Mouse (Mus musculus): ENCODE data around the gene Palm3.
"Not testable (repeated sequence)": the region's sequence is repeated elsewhere in the genome, so short reads cannot be mapped to it uniquely, and the experiment has no call there.

The Palm3 gene

GRCm38 (mm10) chr8:84021096-84021495 lies at the start of gene Palm3:
Gene Palm3, plus strand, starts transcription at chr8:84021471.
- in situ Hi-C loops (cut with MboI; ENCODE audit: low sequenced_read_pairs): no loop called here

DNA sequence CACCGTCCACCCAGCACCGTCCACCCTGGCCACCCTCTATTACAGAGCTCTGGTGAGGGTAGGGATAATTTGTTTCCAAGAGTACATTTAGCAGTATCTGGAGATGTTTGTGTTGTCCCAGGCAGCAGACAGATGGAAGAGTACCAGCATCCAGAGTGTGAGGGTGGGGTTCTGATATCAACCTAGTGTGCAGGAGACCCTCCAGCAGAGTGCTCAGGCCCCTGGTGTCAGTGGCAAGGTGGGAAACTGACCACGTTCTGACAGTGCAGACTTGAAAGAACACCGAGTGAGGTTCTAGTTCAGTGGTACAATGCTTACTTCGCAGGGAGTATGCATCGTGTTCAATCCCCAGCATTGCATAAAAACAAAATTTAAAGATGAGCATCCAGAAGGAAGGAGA lies 49.6 kb upstream of the Palm3 start:
- in situ Hi-C loops (cut with MboI; ENCODE audit: low sequenced_read_pairs): no loop called here

DNA sequence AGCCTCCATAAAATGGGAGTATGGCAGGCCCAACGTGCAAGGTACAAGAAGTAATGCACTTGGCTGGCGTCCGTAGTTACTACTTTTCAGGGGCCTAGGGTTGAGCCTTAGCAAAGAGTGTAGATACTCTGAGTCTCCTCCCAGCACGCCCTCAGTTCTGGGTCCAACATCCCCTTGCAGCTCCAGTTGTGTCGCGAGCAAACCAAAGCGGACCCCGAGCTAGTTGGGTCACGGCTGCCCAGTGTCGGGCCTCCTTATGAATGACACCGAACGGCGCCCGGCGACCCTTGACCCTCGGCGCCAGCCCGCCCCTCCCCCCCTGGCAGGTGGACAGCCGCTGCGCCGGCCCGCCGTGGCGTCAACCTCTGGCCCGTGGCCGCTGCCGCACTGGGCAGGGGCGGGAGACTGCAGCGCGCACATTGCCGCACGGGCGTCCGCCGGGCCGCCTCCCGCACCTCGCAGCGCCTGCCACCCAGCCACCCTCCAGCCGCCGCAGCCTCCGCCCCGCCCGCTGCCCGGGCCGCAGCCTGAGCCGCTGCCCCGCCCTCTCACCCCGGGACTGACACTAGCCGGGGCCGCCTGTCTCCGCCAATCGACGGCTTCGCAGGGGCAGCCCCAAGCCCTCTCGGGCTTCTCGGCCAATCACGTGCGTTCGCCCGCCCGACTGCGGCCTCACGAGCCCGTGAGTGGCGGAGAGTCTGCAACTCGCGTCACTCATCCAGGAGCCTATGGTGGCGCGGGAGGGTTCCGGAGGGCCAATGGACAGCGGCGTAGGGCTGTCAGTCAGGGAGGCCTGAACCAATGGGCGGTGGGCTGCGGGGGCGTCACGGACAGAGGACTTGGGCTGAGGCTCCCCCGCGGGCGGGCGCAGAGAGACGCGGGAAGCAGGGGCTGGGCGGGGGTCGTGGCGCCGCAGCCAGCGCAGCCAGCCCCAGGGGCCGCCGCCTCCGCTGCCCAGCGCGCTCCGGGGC lies 48.8 kb upstream of the Palm3 start, which contains the start of gene Prkaca:
Prkaca (plus strand) TSS at position 844 of the 971 bp plus-strand sequence.
- in situ Hi-C loops (cut with MboI; ENCODE audit: low sequenced_read_pairs): no loop called here

DNA sequence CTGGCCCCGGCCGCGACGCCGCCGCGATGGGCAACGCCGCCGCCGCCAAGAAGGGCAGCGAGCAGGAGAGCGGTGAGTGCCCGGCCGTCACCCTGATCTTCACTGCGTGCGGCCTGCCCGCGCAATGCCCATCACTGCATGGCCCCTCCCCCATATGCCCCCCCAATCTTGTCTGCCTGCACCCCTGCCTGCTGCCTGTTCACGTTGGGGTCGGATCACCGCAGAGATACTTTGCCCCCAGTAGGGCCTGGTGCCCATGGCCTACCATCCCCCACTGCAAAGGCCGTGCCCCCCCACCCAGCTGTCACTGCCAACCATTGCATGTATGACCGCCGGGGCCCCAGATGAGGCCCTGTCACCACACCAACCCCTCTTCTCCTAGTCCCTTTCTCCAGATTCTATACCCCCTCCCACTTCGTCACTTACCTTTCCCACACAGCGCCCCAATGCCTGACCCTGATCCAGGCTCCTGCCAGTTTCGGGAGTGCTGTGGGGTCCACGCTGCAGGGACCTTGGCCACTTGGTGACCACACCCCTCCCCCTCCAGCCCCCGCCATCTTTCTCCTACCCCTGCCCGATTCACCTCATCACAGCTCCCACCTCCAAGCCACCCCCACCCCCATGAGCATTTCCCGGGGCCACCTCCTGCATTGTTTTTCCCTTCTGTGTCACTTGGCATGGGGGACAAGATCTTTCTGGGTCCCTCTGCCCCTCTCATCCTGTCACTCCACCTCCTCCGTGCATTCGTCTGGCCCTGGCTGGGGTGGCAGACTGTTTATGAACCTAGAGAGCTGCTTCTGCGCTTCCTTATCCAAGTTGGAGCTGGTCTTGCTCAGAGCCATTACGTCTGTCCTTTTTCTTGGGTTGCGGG lies 47.9 kb upstream of the Palm3 start:
- in situ Hi-C loops (cut with MboI; ENCODE audit: low sequenced_read_pairs): no loop called here

DNA sequence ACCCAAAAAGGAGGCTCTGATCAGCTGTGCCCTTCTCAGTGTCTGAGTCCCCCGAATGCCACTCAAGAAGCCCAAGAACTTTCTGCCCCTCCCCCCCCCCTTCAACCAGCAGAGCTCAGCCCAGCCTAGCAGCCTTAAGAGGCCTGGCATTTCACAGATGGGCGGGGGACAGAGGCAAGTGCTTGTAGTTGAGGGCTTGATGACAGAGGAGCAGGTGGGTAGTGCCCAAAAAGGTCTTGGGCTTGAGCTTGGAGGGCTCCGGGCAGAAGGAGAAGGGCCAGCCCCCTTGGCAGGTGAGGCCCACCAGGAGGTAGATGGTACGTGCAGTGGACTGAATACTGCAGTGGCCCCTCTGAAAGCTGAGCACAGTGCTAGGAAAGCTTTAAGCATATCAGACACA lies 46.8 kb upstream of the Palm3 start:
- in situ Hi-C loops (cut with MboI; ENCODE audit: low sequenced_read_pairs): no loop called here

- in situ Hi-C loops (cut with MboI; ENCODE audit: low sequenced_read_pairs): no loop called here
Observed at GRCm38 (mm10) chr8:83976101-83976630, 45.1 kb upstream of the Palm3 start.

DNA sequence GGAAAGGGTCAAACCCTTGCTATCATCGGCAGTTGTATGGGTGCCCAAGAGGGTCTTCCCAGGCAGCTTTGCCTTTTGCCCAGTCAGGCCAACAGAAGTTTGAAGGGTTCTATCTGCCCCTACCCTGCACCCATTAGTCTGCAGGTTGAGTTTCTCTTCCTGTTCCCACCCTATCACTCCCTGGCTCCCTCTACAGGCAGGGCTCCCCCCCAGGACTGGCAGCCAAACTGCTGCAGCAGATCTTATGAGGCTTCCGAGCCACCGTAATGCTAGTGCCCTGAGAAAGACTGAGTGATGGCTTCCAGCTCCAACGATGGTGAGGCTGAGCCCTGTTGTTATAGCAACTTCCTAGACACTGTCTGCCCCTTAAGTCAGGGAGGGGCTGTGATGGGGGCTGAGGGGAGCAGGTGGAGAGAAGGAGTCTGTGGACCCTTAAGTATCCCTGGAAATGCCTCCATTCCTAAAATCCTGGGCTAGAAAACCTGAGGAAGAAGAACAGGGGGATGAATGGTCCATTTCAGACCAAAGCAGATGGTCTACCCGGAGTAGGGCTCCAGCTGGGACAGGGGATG lies 44.4 kb upstream of the Palm3 start:
- in situ Hi-C loops (cut with MboI; ENCODE audit: low sequenced_read_pairs): no loop called here

DNA sequence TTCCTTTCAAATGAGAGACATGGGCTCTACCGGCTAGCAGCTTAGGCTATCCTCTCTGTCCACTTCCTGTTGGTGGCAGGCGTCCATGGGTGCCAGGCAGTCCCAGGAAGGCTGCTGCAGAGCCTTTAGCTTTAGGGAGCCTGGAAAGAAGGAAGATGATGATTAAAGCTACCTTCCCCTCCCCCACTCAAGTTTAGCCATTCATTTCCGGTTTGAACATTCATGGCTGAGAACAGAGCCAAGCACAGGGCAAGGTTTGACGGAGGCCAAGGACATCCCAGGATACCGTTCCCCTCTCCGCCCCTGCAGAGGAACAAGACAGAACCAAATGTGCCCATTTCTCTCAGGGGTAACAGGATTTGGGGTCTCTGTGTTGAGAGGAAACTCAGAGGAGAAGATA lies 43.6 kb upstream of the Palm3 start:
- in situ Hi-C loops (cut with MboI; ENCODE audit: low sequenced_read_pairs): no loop called here

DNA sequence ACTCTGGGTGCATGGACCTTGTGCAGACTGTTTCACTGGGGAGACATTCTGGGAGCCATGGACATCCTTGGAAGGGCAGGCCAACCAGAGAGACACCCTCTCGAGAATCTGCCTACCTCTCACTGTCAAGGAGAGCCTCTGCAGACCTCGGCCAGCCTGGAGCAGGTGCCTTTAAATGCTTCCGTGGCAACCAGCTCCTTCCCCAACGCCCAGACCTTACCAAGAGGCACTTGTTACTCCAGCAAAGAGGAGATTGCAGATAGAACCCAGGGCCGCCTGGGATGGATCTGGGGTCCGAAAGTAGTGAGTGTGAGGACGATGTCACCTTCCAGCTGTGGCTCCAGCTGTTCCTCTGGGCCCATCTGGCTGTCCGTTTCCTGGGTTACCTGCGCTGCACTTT lies 43.1 kb upstream of the Palm3 start:
- in situ Hi-C loops (cut with MboI; ENCODE audit: low sequenced_read_pairs): no loop called here

- in situ Hi-C loops (cut with MboI; ENCODE audit: low sequenced_read_pairs): no loop called here
Observed at GRCm38 (mm10) chr8:83980250-83980649, 41.0 kb upstream of the Palm3 start.

DNA sequence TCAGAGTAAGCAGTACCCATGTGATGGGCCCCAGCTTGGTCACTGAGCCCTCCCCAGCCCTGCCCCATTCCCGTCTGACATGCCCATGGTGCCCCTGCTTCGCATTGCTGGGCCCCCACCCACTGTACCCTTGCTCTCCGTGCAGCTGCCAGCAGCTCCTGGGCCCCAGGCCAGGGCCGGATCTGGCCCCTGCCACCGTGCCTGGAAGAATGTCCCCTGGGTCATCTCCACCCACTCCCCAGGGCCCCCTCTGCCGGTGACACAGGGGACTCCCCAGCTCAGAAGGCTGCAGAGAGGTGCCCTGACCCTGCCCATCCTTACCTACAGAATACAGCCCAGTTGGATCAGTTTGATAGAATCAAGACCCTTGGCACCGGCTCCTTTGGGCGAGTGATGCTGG lies 40.4 kb upstream of the Palm3 start:
- in situ Hi-C loops (cut with MboI; ENCODE audit: low sequenced_read_pairs): no loop called here

DNA sequence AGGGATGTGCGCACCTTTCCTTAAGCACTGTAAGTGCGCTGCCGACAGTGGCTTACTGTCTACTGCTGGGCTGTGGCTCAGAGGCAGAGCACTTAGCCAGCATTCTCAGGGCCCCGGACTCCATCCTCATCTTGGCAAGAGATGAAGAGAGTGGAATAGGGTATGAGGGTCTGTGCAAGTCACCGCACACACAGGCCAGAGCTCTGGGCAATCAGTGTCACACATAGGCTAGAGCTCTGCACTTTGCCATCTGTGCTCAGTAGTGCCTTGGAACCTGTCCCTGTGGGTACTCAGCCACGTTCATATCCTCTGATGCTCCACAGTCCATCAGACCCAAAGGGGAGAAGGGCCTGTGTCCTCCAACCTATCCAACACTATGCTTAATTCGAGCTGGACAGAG lies 39.7 kb upstream of the Palm3 start:
- in situ Hi-C loops (cut with MboI; ENCODE audit: low sequenced_read_pairs): no loop called here

GRCm38 (mm10) chr8:83982449-83982848 lies 38.8 kb upstream of the Palm3 start:
- in situ Hi-C loops (cut with MboI; ENCODE audit: low sequenced_read_pairs): no loop called here

GRCm38 (mm10) chr8:83983222-83983621 lies 38.0 kb upstream of the Palm3 start:
- in situ Hi-C loops (cut with MboI; ENCODE audit: low sequenced_read_pairs): not testable (repeated sequence)

DNA sequence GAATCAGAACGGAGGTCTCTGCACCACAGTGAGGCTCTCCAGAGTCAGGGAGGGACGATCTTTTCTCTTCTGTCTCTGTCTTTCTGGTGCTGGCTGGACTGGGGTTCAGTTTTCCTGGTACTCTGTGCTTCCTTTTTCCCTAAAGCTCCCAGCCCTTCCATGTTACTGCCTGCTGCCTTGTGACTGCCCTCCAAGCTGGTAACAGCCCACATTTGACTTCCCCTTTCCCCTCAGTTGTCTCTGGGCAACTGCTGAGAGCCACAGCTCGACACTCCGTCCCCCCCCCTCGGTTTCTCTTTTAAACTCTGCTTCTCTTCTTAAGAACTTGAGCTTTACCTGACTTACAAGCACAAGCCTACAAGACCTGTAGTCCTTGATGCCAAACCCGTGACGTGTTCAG lies 32.0 kb upstream of the Palm3 start:
- in situ Hi-C loops (cut with MboI; ENCODE audit: low sequenced_read_pairs): no loop called here

GRCm38 (mm10) chr8:83990170-83990569 lies 31.1 kb upstream of the Palm3 start:
- in situ Hi-C loops (cut with MboI; ENCODE audit: low sequenced_read_pairs): no loop called here

DNA sequence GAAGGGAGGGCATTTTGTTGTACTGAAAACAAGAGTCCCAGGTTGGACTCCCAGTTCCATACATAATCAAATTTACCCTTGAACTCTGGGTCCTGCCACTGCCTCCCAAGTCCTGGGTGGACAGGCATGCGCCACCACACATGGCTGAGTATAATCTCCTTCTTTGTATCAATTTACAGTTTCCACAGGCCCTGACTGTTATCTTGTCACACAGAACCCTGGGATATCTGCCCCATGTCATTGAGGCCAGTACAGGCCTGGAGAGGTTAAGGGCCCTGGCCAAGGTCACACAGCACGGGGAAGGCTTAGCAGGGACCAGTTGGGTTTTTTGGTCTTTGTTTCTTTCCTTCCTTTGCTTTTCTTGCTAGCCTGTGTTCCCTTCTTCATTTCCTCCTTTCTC lies 28.8 kb upstream of the Palm3 start:
- in situ Hi-C loops (cut with MboI; ENCODE audit: low sequenced_read_pairs): no loop called here

- in situ Hi-C loops (cut with MboI; ENCODE audit: low sequenced_read_pairs): no loop called here
Observed at GRCm38 (mm10) chr8:83994030-83994429, 27.2 kb upstream of the Palm3 start.

GRCm38 (mm10) chr8:83995973-83996372 lies 25.3 kb upstream of the Palm3 start:
- in situ Hi-C loops (cut with MboI; ENCODE audit: low sequenced_read_pairs): no loop called here

DNA sequence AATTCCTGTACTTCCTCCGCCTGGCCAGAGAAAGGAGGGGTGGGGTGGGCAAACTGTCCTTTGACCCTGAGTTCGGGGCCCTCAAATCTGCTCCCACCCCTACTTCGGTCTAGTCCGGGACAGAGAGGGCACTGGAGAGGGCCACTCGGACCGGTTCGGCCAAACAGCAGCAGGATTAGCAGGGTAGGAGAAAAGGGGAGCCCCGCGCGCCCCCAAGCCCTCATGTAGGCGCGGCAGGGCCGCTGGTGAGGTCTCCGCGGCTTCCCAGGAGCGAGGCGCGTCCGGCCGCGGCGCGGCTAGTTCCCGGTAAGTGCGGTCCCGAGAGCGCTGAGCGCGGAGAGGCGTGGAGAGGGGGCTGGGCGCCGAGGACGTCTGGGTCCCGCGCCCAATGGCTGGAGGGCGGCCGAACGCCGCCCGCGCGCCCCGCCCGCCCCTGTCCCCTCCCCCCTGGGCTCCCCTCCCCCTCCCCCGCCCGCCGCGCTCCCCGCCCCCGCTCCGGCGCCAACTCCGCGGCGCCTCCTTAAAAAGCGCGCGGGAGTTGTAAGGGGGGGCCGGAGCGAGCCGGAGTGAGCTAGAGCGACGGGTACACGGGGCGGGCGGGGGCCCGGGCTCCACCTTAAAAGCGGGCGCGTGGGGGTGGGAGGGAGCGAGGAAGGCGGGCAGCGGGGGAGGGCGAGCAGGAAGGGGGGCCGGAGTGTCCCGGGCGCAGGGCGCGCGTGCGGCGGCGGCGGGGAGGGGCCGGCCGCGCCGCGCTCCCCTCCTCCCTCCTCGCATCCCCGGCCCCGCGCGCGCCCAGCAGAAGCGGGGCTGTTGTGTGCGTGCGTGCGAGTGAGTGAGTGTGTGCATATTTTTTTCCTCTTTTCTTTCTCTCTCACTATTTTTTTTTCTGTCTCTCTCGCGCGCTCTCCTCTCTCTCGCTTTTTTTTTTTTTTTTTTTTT lies 24.4 kb upstream of the Palm3 start:
- in situ Hi-C loops (cut with MboI; ENCODE audit: low sequenced_read_pairs): no loop called here

Data from CH12F3 (cell line).